12 mouse cellular contexts compared by ENCODE assay signal in the genomic region with DNA sequence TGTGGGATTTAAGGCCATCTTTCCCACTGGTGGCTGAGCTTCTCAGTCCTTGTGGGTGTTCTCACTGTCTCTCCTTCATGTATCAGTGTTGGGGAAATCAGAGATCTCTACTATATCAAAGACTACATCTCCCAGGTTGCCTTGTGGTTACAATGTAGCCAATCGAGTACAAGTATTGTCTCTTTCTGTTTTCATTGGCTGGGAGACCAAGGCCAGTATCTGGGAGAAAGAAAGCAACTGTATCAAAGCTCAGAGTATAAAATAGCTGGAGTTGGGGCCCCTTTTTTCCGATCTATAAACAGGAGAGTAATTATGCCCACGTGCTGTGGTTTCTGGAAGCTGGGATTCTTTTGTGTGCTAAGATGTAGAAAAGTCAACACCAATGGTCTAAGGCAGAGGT. TPM values are rescaled to one million over a fixed set of nuclear protein-coding genes. Genes with fewer than 3 reads are reported as not detected.
A peak's percentile ranks its signal among the peaks of the same experiment; 100 is the strongest.
DNase-seq lines count a peak whose midpoint lies in the region; ATAC-seq lines count a peak whose summit lies in the region.
"Had no signal": no experiment of that assay in that cellular context is flagged by ENCODE, and none has a peak within 500 bp of the region (broad histone marks: within the 10 kb centered on the region; RNA-seq: fewer than 3 reads in every experiment).

No protein-coding gene starts in this region.

- no peak overlapping the region for H3K4me2 ChIP-seq in forebrain, embryonic 11.5 days (ENCODE audit: low read depth, low read length, severe bottlenecking)
- no peak overlapping the region for H3K4me2 ChIP-seq in embryonic facial prominence, embryonic 15.5 days (replicated peaks)
- H3K4me2 ChIP-seq: heart, embryonic 12.5 days had no signal

- H3K4me1 ChIP-seq in forebrain, embryonic 10.5 days: peaks cover 72% of the 10 kb centered on the region
- H3K4me1 ChIP-seq in forebrain, embryonic 11.5 days (replicated peaks; ENCODE audit: control insufficient read depth, insufficient read depth, low read length): peaks cover 14% of the 10 kb centered on the region
- H3K4me1 ChIP-seq in embryonic facial prominence, embryonic 15.5 days: peaks cover 44% of the 10 kb centered on the region
- peaks cover 89% of the 10 kb centered on the region for H3K4me1 ChIP-seq in limb, embryonic 10.5 days

- 28% methylated on average over 3 of the region's 3 CpGs for WGBS in forebrain, embryonic 10.5 days
- 20% methylated on average over 3 of the region's 3 CpGs for WGBS in forebrain, embryonic 11.5 days
- WGBS in embryonic facial prominence, embryonic 15.5 days: 16% methylated on average over 3 of the region's 3 CpGs
- 29% methylated on average over 3 of the region's 3 CpGs for WGBS in limb, embryonic 10.5 days

- no peak overlapping the region for H3K9ac ChIP-seq in forebrain, embryonic 11.5 days (ENCODE audit: low read length)
- no peak overlapping the region for H3K9ac ChIP-seq in embryonic facial prominence, embryonic 15.5 days

- H3K9me3 ChIP-seq in forebrain, embryonic 10.5 days: no peaks in the 10 kb centered on the region
- H3K9me3 ChIP-seq in forebrain, embryonic 11.5 days (ENCODE audit: control insufficient read depth, low read length): no peaks in the 10 kb centered on the region
- H3K9me3 ChIP-seq in embryonic facial prominence, embryonic 15.5 days (replicated peaks): no peaks in the 10 kb centered on the region
- no peaks in the 10 kb centered on the region for H3K9me3 ChIP-seq in limb, embryonic 10.5 days (replicated peaks)
- H3K9me3 ChIP-seq: heart, embryonic 12.5 days had no signal

- H3K36me3 ChIP-seq in forebrain, embryonic 10.5 days (replicated peaks): no peaks in the 10 kb centered on the region
- H3K36me3 ChIP-seq in forebrain, embryonic 11.5 days (ENCODE audit: control insufficient read depth, insufficient read depth, low read length): no peaks in the 10 kb centered on the region
- no peaks in the 10 kb centered on the region for H3K36me3 ChIP-seq in embryonic facial prominence, embryonic 15.5 days
- no peaks in the 10 kb centered on the region for H3K36me3 ChIP-seq in limb, embryonic 10.5 days
- H3K36me3 ChIP-seq: heart, embryonic 12.5 days had no signal

- H3K27me3 ChIP-seq in forebrain, embryonic 10.5 days (ENCODE audit: poor library complexity, severe bottlenecking): peaks cover 53% of the 10 kb centered on the region
- no peaks in the 10 kb centered on the region for H3K27me3 ChIP-seq in forebrain, embryonic 11.5 days (ENCODE audit: control insufficient read depth, insufficient read depth, low read length)
- H3K27me3 ChIP-seq in embryonic facial prominence, embryonic 15.5 days: peaks cover 5% of the 10 kb centered on the region
- no peaks in the 10 kb centered on the region for H3K27me3 ChIP-seq in limb, embryonic 10.5 days (ENCODE audit: low read depth, poor library complexity, severe bottlenecking)
- H3K27me3 ChIP-seq: heart, embryonic 12.5 days had no signal

- H3K27ac ChIP-seq in forebrain, embryonic 10.5 days: peak overlapping the region; percentile 54; the same call in 1 of the 2 replicates
- no peak overlapping the region for H3K27ac ChIP-seq in forebrain, embryonic 11.5 days (ENCODE audit: low read depth, low read length)
- H3K27ac ChIP-seq in embryonic facial prominence, embryonic 15.5 days (replicated peaks): 0 out of 2 replicates have a peak overlapping the region, but pooled peaks have one; percentile 1
- H3K27ac ChIP-seq in limb, embryonic 10.5 days: peak overlapping the region; percentile 80
- H3K27ac ChIP-seq: layer of hippocampus, adult 2 months; macrophage had no signal

- ATAC-seq in forebrain, embryonic 11.5 days (replicated peaks; ENCODE audit: low FRiP score): no peak
- no peak for ATAC-seq in embryonic facial prominence, embryonic 15.5 days (ENCODE audit: insufficient number of reproducible peaks, low FRiP score, low TSS enrichment, low read depth)

- no peak for DNase-seq in forebrain, embryonic 10.5 days (ENCODE audit: extremely low spot score, low spot score)
- no peak for DNase-seq in forebrain, embryonic 11.5 days (ENCODE audit: low spot score)
- peak; percentile 20 for DNase-seq in A20 (ENCODE audit: low read depth, low spot score)
- DNase-seq in limb, embryonic 10.5 days (ENCODE audit: low spot score): no peak
- no peak for DNase-seq in urinary bladder, postnatal 4 days (ENCODE audit: low spot score in 2 of 2)
- DNase-seq in liver: no peak
- DNase-seq in layer of hippocampus, adult 8-10 months (ENCODE audit: low spot score in 2 of 2): no peak
- DNase-seq: right cerebral cortex, postnatal 25 days had no signal

- no peak overlapping the region for H3K4me3 ChIP-seq in forebrain, embryonic 10.5 days
- H3K4me3 ChIP-seq in forebrain, embryonic 11.5 days (ENCODE audit: low read depth, low read length): no peak overlapping the region
- H3K4me3 ChIP-seq in embryonic facial prominence, embryonic 15.5 days (replicated peaks): no peak overlapping the region
- no peak overlapping the region for H3K4me3 ChIP-seq in limb, embryonic 10.5 days
- H3K4me3 ChIP-seq: heart, embryonic 12.5 days; layer of hippocampus, adult 2 months had no signal

RNA-seq across cellular contexts. Expression of a gene that starts 19.7 kb away (rescaled TPM):
- polyA plus RNA-seq in forebrain, embryonic 10.5 days (2016; fragmentation: Nextera tagmentation; extraction: Ambion mirVana): 71.1 and 73.6 TPM in 2 replicates
- polyA plus RNA-seq in forebrain, embryonic 11.5 days (2014; fragmentation: Nextera tagmentation; extraction: Ambion mirVana): 97.9 and 102 TPM in 2 replicates
- polyA plus RNA-seq in embryonic facial prominence, embryonic 15.5 days (2015; fragmentation: Nextera tagmentation; extraction: Ambion mirVana): 116 and 138 TPM in 2 replicates
- 157 and 188 TPM in 2 replicates for polyA plus RNA-seq in limb, embryonic 10.5 days (2016; fragmentation: Nextera tagmentation; extraction: Ambion mirVana)
- 100 to 1,000 TPM; 103 to 126 (median 119) TPM for total RNA-seq in layer of hippocampus, adult 8-10 months (2022)
